Mouse (Mus musculus): ENCODE data around the gene Abhd14b.

GRCm38 (mm10) chr9:106406443-106407078, 40.7 kb upstream of the Abhd14b start:
- TF ChIP-seq POLR2A (IDR thresholded peaks at IDR 0.05; ENCODE audit: borderline replicate concordance, low read depth, low read length): no peak
- no peak for TF ChIP-seq CTCF (IDR thresholded peaks at IDR 0.05; ENCODE audit: low read depth, low read length)

Measured in bone marrow macrophage, adult 2 months (primary cell).